Mouse (Mus musculus): ENCODE data around the gene Ascc1. TPM values are rescaled to one million over a fixed set of nuclear protein-coding genes. Genes with fewer than 3 reads are reported as not detected.

Gene Ascc1
- total and polyA plus RNA-seq, 2 experiments: 10.8 to 12.9 TPM

DNA sequence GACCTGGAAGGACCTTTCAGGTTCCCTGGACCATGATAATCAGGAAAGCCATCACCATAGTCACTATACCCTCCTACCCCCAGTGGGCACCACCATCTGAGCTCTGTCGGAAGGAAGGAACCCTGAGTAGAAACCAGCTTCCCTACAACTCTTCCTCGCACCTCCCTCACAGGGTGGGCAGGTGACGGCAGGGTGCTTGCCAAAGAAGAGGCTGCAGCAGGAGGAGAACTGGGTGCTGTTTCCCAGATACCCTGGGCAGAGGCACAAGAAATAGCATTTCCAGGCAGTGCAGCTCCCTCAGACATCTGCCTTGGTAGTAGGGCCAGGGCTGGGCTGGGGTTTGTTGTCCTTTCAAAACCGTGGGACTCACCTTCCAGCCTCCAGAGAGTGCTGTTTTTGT lies 118.0 kb downstream of the Ascc1 start:
- Histone ChIP-seq H3K27ac (replicated peaks; ENCODE audit: insufficient read depth, low read depth, low read length) (no peak overlapping the region), H3K4me3 (ENCODE audit: insufficient read depth, low read depth, low read length) (no peak overlapping the region), H3K4me1 (ENCODE audit: control insufficient read depth, insufficient read depth, low read length) (no peaks in the 10 kb centered on the region), H3K79me2 (ENCODE audit: control insufficient read depth, insufficient read depth, low read length) (no peaks in the 10 kb centered on the region), H3K9ac (ENCODE audit: low read depth, low read length) (no peak overlapping the region), H3K36me3 (ENCODE audit: control insufficient read depth, insufficient read depth, low read length) (no peaks in the 10 kb centered on the region), H3K27me3 (ENCODE audit: control insufficient read depth, insufficient read depth, low read length) (no peaks in the 10 kb centered on the region)
- WGBS: 66% methylated on average over 4 of the region's 4 CpGs
- TF ChIP-seq CTCF (IDR thresholded peaks at IDR 0.05; ENCODE audit: low read depth, low read length) (no peak), POLR2A (IDR thresholded peaks at IDR 0.05; ENCODE audit: extremely low read depth, insufficient read depth, low read length) (no peak)
- DNase-seq (ENCODE audit: extremely low read depth, low read depth, low spot score): no peak

DNA sequence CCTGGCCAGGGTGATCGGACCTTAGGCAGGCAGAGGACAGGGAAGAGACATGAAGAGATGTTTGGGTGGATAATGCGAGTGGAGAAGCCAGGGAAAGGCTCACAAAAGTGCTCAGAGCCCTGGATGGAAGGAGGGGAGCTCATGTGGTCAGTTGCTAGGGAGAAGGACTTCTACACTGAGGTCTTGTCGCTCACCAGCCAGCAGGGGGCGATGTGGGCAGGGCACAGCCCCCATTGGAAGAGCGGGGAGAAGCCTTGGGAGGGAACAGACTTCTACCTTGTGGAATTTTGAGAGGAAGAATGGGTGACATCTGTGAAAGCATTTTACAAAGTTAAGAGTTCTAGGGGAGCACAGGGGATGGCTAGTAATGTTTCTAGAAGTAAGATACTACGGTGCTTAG lies 121.5 kb downstream of the Ascc1 start:
- 70% methylated on average over 6 of the region's 6 CpGs for WGBS
- no peak for DNase-seq (ENCODE audit: extremely low read depth, low read depth, low spot score)
- H3K79me2 ChIP-seq (ENCODE audit: control insufficient read depth, insufficient read depth, low read length): no peaks in the 10 kb centered on the region
- no peaks in the 10 kb centered on the region for H3K36me3 ChIP-seq (ENCODE audit: control insufficient read depth, insufficient read depth, low read length)
- H3K9ac ChIP-seq (ENCODE audit: low read depth, low read length): no peak overlapping the region
- TF ChIP-seq POLR2A (IDR thresholded peaks at IDR 0.05; ENCODE audit: extremely low read depth, insufficient read depth, low read length) (no peak), CTCF (IDR thresholded peaks at IDR 0.05; ENCODE audit: low read depth, low read length) (peak; percentile 64)
- H3K27ac ChIP-seq (replicated peaks; ENCODE audit: insufficient read depth, low read depth, low read length): no peak overlapping the region
- H3K4me3 ChIP-seq (ENCODE audit: insufficient read depth, low read depth, low read length): no peak overlapping the region
- H3K4me1 ChIP-seq (ENCODE audit: control insufficient read depth, insufficient read depth, low read length): no peaks in the 10 kb centered on the region
- H3K27me3 ChIP-seq (ENCODE audit: control insufficient read depth, insufficient read depth, low read length): no peaks in the 10 kb centered on the region

DNA sequence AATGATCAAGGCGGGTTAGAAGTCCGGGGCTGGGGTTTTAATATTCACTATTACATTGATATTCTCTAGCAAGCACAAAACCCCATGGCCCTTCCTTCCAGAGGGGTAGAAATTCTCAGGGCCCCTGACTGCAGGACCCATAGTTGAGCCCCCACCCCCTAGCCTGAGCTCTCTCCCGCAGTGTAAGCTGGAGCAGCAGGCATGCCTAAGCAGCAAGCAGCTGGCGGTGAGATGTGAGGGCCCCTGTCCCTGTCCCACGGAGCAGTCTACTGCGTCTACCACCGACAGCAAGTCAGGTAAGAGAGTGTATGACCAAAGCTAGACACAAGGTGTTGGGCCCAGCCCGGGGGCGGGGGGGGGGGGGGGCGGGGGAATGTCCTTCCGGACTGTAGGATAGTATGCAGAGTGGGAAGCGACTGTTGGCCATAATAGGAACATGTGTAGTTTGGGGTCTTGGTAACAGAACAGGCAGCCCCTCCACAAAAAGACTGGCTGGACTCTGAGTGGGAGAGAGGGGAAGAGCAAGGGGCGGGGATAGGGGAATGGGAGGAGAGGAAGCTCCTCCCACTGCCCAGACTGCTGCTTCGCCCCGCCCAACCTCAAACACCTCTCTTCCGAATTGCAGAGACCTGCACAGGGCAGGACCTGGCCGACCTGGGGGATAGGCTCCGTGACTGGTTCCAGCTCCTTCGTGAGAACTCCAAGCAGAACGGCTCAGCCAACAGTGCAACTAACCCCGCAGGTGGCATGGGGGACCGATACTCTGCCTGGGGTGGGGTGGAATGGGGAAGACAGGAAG lies 123.1 kb downstream of the Ascc1 start:
- Histone ChIP-seq H3K79me2 (ENCODE audit: control insufficient read depth, insufficient read depth, low read length) (no peaks in the 10 kb centered on the region), H3K27ac (replicated peaks; ENCODE audit: insufficient read depth, low read depth, low read length) (no peak overlapping the region), H3K27me3 (ENCODE audit: control insufficient read depth, insufficient read depth, low read length) (no peaks in the 10 kb centered on the region), H3K9ac (ENCODE audit: low read depth, low read length) (no peak overlapping the region), H3K4me1 (ENCODE audit: control insufficient read depth, insufficient read depth, low read length) (no peaks in the 10 kb centered on the region), H3K4me3 (ENCODE audit: insufficient read depth, low read depth, low read length) (no peak overlapping the region), H3K36me3 (ENCODE audit: control insufficient read depth, insufficient read depth, low read length) (no peaks in the 10 kb centered on the region)
- TF ChIP-seq POLR2A (IDR thresholded peaks at IDR 0.05; ENCODE audit: extremely low read depth, insufficient read depth, low read length) (no peak), CTCF (IDR thresholded peaks at IDR 0.05; ENCODE audit: low read depth, low read length) (no peak)
- no peak for DNase-seq (ENCODE audit: extremely low read depth, low read depth, low spot score)
- 26% methylated on average over 22 of the region's 22 CpGs for WGBS

DNA sequence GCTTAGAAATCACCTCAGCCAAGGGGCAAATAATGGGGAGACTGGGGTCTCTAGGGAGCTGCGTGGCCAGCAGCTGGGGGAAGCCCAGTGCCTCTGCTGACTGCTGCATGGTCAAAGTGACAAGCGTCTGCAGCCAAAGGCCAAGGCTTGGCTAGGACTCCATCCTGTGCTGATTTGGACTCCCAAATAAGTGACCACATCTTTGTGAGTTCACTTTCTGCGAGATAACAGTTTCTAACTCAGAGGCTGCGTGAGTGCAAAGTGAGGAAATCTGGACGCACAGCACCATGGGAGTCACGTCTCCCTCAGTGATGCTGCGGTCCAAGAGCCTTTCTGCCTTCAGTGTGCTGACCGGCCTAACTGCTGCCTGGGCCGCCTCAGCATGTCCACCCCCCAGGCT lies 125.7 kb downstream of the Ascc1 start:
- H3K27ac ChIP-seq (replicated peaks; ENCODE audit: insufficient read depth, low read depth, low read length): no peak overlapping the region
- H3K4me1 ChIP-seq (ENCODE audit: control insufficient read depth, insufficient read depth, low read length): no peaks in the 10 kb centered on the region
- no peaks in the 10 kb centered on the region for H3K79me2 ChIP-seq (ENCODE audit: control insufficient read depth, insufficient read depth, low read length)
- 78% methylated on average over 9 of the region's 9 CpGs for WGBS
- H3K9ac ChIP-seq (ENCODE audit: low read depth, low read length): no peak overlapping the region
- TF ChIP-seq CTCF (IDR thresholded peaks at IDR 0.05; ENCODE audit: low read depth, low read length) (no peak), POLR2A (IDR thresholded peaks at IDR 0.05; ENCODE audit: extremely low read depth, insufficient read depth, low read length) (no peak)
- DNase-seq (ENCODE audit: extremely low read depth, low read depth, low spot score): no peak
- H3K4me3 ChIP-seq (ENCODE audit: insufficient read depth, low read depth, low read length): no peak overlapping the region
- H3K36me3 ChIP-seq (ENCODE audit: control insufficient read depth, insufficient read depth, low read length): no peaks in the 10 kb centered on the region
- no peaks in the 10 kb centered on the region for H3K27me3 ChIP-seq (ENCODE audit: control insufficient read depth, insufficient read depth, low read length)

DNA sequence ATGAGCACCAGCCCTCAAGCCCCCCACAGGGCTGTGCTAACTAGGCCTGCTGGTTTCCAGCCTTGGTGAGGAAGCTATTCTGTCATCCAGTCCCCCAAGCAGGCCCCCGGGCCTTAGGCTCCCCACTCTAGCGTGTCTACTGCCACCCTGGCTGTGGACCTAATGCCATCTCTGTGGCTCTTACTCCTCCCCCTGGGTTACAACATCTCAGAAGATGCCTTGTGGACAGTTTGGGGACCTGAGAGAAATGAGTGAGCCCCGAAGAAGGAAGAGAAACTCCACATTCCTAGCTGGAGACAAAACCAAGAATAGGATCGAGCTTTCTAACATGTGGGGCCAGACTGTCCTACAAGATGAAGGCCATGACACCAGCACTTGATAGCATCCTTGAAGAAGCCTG lies 127.9 kb downstream of the Ascc1 start:
- 78% methylated on average over 4 of the region's 4 CpGs for WGBS
- Histone ChIP-seq H3K27ac (replicated peaks; ENCODE audit: insufficient read depth, low read depth, low read length) (no peak overlapping the region), H3K9ac (ENCODE audit: low read depth, low read length) (no peak overlapping the region), H3K4me1 (ENCODE audit: control insufficient read depth, insufficient read depth, low read length) (no peaks in the 10 kb centered on the region), H3K79me2 (ENCODE audit: control insufficient read depth, insufficient read depth, low read length) (no peaks in the 10 kb centered on the region), H3K36me3 (ENCODE audit: control insufficient read depth, insufficient read depth, low read length) (no peaks in the 10 kb centered on the region), H3K27me3 (ENCODE audit: control insufficient read depth, insufficient read depth, low read length) (no peaks in the 10 kb centered on the region), H3K4me3 (ENCODE audit: insufficient read depth, low read depth, low read length) (no peak overlapping the region)
- DNase-seq (ENCODE audit: extremely low read depth, low read depth, low spot score): no peak
- TF ChIP-seq POLR2A (IDR thresholded peaks at IDR 0.05; ENCODE audit: extremely low read depth, insufficient read depth, low read length) (no peak), CTCF (IDR thresholded peaks at IDR 0.05; ENCODE audit: low read depth, low read length) (no peak)

DNA sequence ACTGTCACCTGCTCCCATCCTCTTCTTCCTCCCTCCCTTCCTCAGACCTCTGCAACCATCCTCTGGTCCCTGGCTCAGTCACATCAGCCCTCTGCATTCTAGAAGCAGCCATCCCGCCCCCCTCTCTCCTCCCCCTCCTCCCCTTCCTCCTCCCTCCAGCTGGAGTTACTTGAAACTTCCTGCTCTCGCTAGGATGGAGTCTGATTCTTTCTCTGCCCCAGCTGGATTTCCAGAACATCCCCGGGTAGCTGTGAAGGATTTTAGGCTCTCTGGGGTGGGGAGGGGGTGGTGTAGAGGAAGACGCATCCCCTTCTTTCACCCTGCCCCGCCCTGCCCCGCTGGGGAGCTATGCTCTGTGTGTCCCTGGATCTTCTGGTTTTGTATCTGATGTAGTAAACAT lies 130.9 kb downstream of the Ascc1 start:
- Histone ChIP-seq H3K36me3 (ENCODE audit: control insufficient read depth, insufficient read depth, low read length) (no peaks in the 10 kb centered on the region), H3K27me3 (ENCODE audit: control insufficient read depth, insufficient read depth, low read length) (no peaks in the 10 kb centered on the region), H3K9ac (ENCODE audit: low read depth, low read length) (no peak overlapping the region), H3K4me3 (ENCODE audit: insufficient read depth, low read depth, low read length) (no peak overlapping the region), H3K27ac (replicated peaks; ENCODE audit: insufficient read depth, low read depth, low read length) (no peak overlapping the region), H3K4me1 (ENCODE audit: control insufficient read depth, insufficient read depth, low read length) (no peaks in the 10 kb centered on the region), H3K79me2 (ENCODE audit: control insufficient read depth, insufficient read depth, low read length) (no peaks in the 10 kb centered on the region)
- 45% methylated on average over 6 of the region's 6 CpGs for WGBS
- TF ChIP-seq POLR2A (IDR thresholded peaks at IDR 0.05; ENCODE audit: extremely low read depth, insufficient read depth, low read length): no peak
- TF ChIP-seq CTCF (IDR thresholded peaks at IDR 0.05; ENCODE audit: low read depth, low read length): no peak
- DNase-seq (ENCODE audit: extremely low read depth, low read depth, low spot score): no peak

All from liver, adult 2 months (tissue).